Mouse (Mus musculus): ENCODE data around the gene Fem1a. TPM values are rescaled to one million over a fixed set of nuclear protein-coding genes. Genes with fewer than 3 reads are reported as not detected.

The Fem1a gene
- total and polyA plus RNA-seq, 3 experiments, result 16.6 to 26.0 (median 17.5) TPM

DNA sequence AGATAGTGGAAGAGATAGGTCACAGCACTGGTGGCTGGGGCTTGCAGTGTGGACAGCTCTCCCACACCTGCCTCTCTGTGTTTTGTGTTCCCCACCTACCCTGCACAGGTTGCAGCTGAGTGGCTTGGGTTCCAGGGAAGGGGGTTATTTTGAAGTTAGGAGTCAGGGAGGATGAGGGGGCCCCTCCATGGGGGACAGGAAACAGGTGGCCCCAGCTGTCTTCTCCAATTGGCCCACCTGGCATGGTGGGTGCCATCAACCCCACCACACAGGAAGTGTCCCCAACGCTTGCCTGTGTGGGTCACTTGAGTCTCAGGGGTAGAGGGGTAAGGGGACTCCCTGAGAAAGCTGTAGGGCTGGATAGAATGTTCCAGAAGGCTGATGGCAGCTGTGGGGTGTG is 36.7 kb downstream of the Fem1a start (continued):
- no peak for TF ChIP-seq NRF1 (IDR thresholded peaks at IDR 0.05; ENCODE audit: low read depth, low read length)

- Histone ChIP-seq H3K9me3 (replicated peaks; ENCODE audit: low read length) (no peaks in the 10 kb centered on the region), H3K27ac (ENCODE audit: insufficient read depth, low read depth) (no peak overlapping the region), H3K4me2 (ENCODE audit: insufficient read depth, low read depth, poor library complexity, severe bottlenecking) (no peak overlapping the region), H3K27me3 (replicated peaks) (no peaks in the 10 kb centered on the region), H3K4me3 (replicated peaks in 1 of 3; ENCODE audit: low read depth in 2 of 3, low read length in 2 of 3, poor library complexity in 1 of 3) (no peak overlapping the region), H3K79me2 (replicated peaks; ENCODE audit: control insufficient read depth, extremely low read depth, insufficient read depth, poor library complexity, severe bottlenecking) (no peaks in the 10 kb centered on the region), H3K4me1 (ENCODE audit: control insufficient read depth in 1 of 2, insufficient read depth in 2 of 2) (peaks cover 13 to 38% of the 10 kb centered on the region in 2 experiments), H3K36me3 (replicated peaks in 1 of 2; ENCODE audit: control insufficient read depth in 1 of 2, insufficient read depth in 1 of 2, low read length in 1 of 2) (no peaks in the 10 kb centered on the region), H3K9ac (ENCODE audit: insufficient read depth, low read depth) (no peak overlapping the region)
- in situ Hi-C loops (cut with MboI; ENCODE audit: low pct_ligation_motif_present, low pct_unique_long_range_greater_than_20kb, low sequenced_read_pairs), result no loop called here
- TF ChIP-seq MYC (IDR thresholded peaks at IDR 0.05; ENCODE audit: low read depth, low read length) (no peak), ZMIZ1 (IDR thresholded peaks at IDR 0.05; ENCODE audit: low read depth, low read length) (no peak), E2F4 (IDR thresholded peaks at IDR 0.05; ENCODE audit: insufficient replicate concordance, low read depth, low read length) (no peak), ZKSCAN1 (IDR thresholded peaks at IDR 0.05; ENCODE audit: borderline replicate concordance, low read depth, low read length) (no peak), HCFC1 (IDR thresholded peaks at IDR 0.05; ENCODE audit: low read depth, low read length) (no peak), RCOR1 (conservative IDR thresholded peaks at IDR 0.05; ENCODE audit: low read depth, low read length) (no peak), TCF12 (IDR thresholded peaks at IDR 0.05; ENCODE audit: low read depth, low read length) (no peak), KAT2A (IDR thresholded peaks at IDR 0.05; ENCODE audit: insufficient replicate concordance, low read length) (no peak), NELFE (IDR thresholded peaks at IDR 0.05; ENCODE audit: low read depth, low read length) (no peak), BHLHE40 (IDR thresholded peaks at IDR 0.05; ENCODE audit: low read depth, low read length) (no peak), ZNF384 (IDR thresholded peaks at IDR 0.05; ENCODE audit: low read depth, low read length) (no peak), CTCF (conservative IDR thresholded peaks at IDR 0.05 in 1 of 2, IDR thresholded peaks at IDR 0.05 in 1 of 2; ENCODE audit: low read depth in 2 of 2, low read length in 2 of 2) (no peak), IRF4 (IDR thresholded peaks at IDR 0.05; ENCODE audit: low read depth, low read length) (no peak), USF1 (IDR thresholded peaks at IDR 0.05; ENCODE audit: low read depth, low read length) (no peak)
- dilution Hi-C loops (cut with MboI; ENCODE audit: extremely low pct_ligation_motif_present, extremely low pct_unique_long_range_greater_than_20kb, low sequenced_read_pairs), result no loop called here
- no peak for DNase-seq (ENCODE audit: extremely low read depth)
Observed at GRCm38 (mm10) chr17:56294241-56294640, 37.6 kb downstream of the Fem1a start.

DNA sequence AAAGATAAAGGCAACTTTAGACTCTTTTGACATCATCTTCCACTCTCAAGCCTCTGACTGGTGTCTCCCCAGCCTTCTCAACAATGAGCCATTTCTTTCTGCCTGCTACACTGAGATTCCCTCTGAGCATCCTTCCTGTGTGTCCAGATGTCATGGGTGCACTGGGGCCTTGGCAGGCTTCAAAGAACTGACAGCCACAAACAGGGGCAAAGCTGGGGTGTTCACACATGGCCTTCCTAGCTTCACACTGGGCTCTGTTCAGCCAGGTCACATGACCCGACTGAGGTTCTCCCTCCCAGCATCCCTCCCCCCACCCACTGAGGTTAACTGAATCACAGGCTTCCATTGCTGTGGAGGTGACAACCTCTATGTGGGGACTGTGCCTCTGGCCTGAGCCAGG is 39.6 kb downstream of the Fem1a start:
- Histone ChIP-seq H3K9ac (ENCODE audit: insufficient read depth, low read depth) (no peak overlapping the region), H3K36me3 (replicated peaks in 1 of 2; ENCODE audit: control insufficient read depth in 1 of 2, insufficient read depth in 1 of 2, low read length in 1 of 2) (no peaks in the 10 kb centered on the region), H3K4me2 (ENCODE audit: insufficient read depth, low read depth, poor library complexity, severe bottlenecking) (no peak overlapping the region), H3K27ac (ENCODE audit: insufficient read depth, low read depth) (no peak overlapping the region), H3K4me1 (ENCODE audit: control insufficient read depth in 1 of 2, insufficient read depth in 2 of 2) (peaks cover 12 to 37% of the 10 kb centered on the region in 2 experiments), H3K4me3 (replicated peaks in 1 of 3; ENCODE audit: low read depth in 2 of 3, low read length in 2 of 3, poor library complexity in 1 of 3) (no peak overlapping the region), H3K9me3 (replicated peaks; ENCODE audit: low read length) (no peaks in the 10 kb centered on the region), H3K27me3 (replicated peaks) (no peaks in the 10 kb centered on the region), H3K79me2 (replicated peaks; ENCODE audit: control insufficient read depth, extremely low read depth, insufficient read depth, poor library complexity, severe bottlenecking) (no peaks in the 10 kb centered on the region)
- TF ChIP-seq IRF4 (IDR thresholded peaks at IDR 0.05; ENCODE audit: low read depth, low read length), result no peak
- peak; percentile 44; the same call in 1 of the 2 replicates for TF ChIP-seq USF1 (IDR thresholded peaks at IDR 0.05; ENCODE audit: low read depth, low read length)
- dilution Hi-C loops (cut with MboI; ENCODE audit: extremely low pct_ligation_motif_present, extremely low pct_unique_long_range_greater_than_20kb, low sequenced_read_pairs), result no loop called here
- no peak for DNase-seq (ENCODE audit: extremely low read depth)
- in situ Hi-C loops (cut with MboI; ENCODE audit: low pct_ligation_motif_present, low pct_unique_long_range_greater_than_20kb, low sequenced_read_pairs), result no loop called here
